Mouse (Mus musculus): Measurements from ENCODE around the gene Exoc3l4. TPM values are rescaled to one million over a fixed set of nuclear protein-coding genes. Genes with fewer than 3 reads are reported as not detected.
A peak's percentile ranks its signal among the peaks of the same experiment; 100 is the strongest.

Gene Exoc3l4
- polyA plus RNA-seq, 1 experiment: 0.25 TPM

DNA sequence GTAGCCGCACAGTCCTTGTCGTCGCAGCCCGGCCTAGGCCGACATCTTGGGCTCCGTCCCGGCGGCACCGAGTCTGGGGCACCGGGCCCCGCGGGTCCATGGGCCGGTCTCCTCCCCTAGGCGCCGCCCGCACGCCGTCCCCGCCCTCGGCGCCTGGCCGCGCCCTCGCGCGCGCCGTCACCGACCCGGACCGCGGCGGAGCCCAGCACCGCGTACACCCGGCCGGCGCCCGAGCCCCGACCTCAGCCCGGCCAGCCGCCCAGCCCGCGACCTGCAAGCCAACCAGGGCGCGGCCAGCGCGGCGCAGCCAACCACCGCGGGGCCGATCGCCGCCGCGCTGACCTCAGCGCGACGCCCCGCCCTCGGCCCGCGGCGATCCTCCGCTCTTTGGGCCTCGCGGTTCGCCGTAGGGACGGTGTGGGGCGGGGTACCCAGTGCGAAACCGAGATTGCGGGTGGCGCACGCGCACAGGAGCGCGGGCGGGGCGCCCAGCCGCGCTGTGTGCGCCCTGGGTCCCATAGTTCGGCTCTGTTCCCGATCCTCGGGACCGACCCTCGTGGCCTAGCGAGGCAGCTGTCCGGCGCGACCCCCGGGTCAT lies 39.3 kb upstream of the Exoc3l4 start, which contains the start of gene Cdc42bpb:
Cdc42bpb (minus strand) TSS at position 343 of the 598 bp plus-strand sequence.
- H3K36me3 ChIP-seq (ENCODE audit: control insufficient read depth): no peaks in the 10 kb centered on the region
- H3K27me3 ChIP-seq (ENCODE audit: control insufficient read depth): peaks cover 68% of the 10 kb centered on the region
- H3K4me1 ChIP-seq (ENCODE audit: control insufficient read depth): peaks cover 17% of the 10 kb centered on the region
- peak within 1 kb of the TSS; percentile 69 for H3K4me3 ChIP-seq (replicated peaks)
- TF ChIP-seq TAL1 (IDR thresholded peaks at IDR 0.05; ENCODE audit: low read length) (no peak), GATA1 (IDR thresholded peaks at IDR 0.05; ENCODE audit: low read length) (no peak)
- no peaks in the 10 kb centered on the region for H3K9me3 ChIP-seq (ENCODE audit: control insufficient read depth, low read length)

DNA sequence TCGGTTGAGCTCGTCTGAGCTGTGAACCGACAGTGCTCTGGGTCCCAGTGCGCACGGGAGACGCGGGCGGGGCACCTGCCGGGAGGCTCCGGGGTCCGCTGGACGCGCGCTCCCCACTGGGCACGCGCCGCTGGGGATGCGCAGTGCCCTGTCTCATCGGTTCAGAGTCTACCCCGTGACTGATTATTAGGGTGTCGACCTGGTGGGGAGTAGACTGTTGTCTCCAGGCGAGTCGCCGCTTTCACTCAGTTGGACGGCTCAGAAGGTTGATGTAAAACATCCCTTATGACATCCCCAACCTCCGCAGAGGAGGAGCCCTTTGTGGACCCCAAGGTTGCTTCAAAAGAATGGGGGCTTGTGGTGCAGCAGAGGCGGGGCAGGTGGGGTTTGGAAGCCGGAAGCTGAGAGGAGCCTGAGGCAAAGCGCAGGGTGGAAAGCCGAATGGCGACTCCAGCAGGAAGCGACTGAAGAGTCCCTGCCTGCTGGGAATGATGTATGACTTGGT lies 38.8 kb upstream of the Exoc3l4 start:
- Histone ChIP-seq H3K36me3 (ENCODE audit: control insufficient read depth) (no peaks in the 10 kb centered on the region), H3K4me3 (replicated peaks) (peak overlapping the region; percentile 69), H3K4me1 (ENCODE audit: control insufficient read depth) (peaks cover 17% of the 10 kb centered on the region), H3K9me3 (ENCODE audit: control insufficient read depth, low read length) (no peaks in the 10 kb centered on the region), H3K27me3 (ENCODE audit: control insufficient read depth) (peaks cover 71% of the 10 kb centered on the region)
- TF ChIP-seq GATA1 (IDR thresholded peaks at IDR 0.05; ENCODE audit: low read length) (no peak), TAL1 (IDR thresholded peaks at IDR 0.05; ENCODE audit: low read length) (no peak)

DNA sequence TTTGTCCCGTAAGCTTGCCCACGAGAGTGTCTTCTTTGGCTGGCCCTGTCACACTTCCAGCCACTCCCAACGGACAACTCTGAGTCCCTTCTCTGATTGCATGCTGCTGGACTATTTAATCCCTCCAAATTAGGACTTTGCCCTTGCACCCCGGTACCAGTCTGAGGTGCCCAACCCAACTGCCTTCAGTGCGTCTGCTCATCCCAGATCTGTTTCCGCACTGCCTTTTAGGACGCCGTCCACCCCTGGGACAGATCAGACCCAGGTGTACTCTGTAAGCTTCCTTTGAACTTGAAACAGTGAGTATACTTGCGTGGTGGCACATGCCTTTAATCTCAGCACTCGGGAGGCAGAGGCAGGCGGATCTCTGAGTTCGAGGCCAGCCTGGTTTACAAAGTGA lies 38.0 kb upstream of the Exoc3l4 start:
- Histone ChIP-seq H3K4me1 (ENCODE audit: control insufficient read depth) (peaks cover 17% of the 10 kb centered on the region), H3K9me3 (ENCODE audit: control insufficient read depth, low read length) (no peaks in the 10 kb centered on the region), H3K36me3 (ENCODE audit: control insufficient read depth) (no peaks in the 10 kb centered on the region), H3K27me3 (ENCODE audit: control insufficient read depth) (peaks cover 71% of the 10 kb centered on the region), H3K4me3 (replicated peaks) (no peak overlapping the region)
- TF ChIP-seq TAL1 (IDR thresholded peaks at IDR 0.05; ENCODE audit: low read length): no peak
- TF ChIP-seq GATA1 (IDR thresholded peaks at IDR 0.05; ENCODE audit: low read length): no peak

DNA sequence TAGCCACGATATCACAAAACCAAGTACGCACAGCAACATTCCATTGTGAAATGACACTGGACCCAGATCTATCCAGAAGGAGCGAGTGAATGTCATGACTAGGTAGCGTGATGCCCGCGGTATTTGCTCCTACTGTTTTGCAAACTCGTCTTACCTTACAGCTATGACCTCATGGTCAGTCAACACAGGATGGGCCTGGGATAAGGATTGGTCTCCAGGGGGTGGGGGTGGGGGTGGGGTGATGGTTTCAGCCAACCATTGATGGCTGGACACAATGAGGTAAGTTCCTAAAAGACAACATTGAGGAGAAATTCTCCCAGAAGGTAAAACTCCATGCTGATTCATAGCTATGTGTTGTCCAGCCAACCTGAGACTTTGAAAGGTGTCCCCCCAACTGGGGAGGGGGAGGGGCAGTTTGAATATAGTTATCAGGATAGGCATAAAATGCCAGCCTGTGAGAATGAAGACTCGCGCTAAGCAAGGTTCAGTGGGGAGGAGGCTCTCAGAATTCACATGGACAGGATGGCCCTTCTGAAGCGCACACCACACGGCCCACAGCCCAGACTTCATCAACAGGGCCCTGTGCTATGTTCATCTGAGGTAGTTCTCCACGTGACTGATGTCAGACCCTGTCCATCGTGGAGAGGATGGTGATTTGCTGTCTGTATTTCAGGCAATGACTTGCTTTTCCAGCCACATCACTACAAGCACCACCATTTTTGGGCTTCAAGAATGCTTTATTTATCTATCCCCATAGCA lies 30.8 kb upstream of the Exoc3l4 start:
- no peaks in the 10 kb centered on the region for H3K36me3 ChIP-seq (ENCODE audit: control insufficient read depth)
- H3K4me3 ChIP-seq (replicated peaks): no peak overlapping the region
- TF ChIP-seq GATA1 (IDR thresholded peaks at IDR 0.05; ENCODE audit: low read length) (no peak), TAL1 (IDR thresholded peaks at IDR 0.05; ENCODE audit: low read length) (no peak)
- H3K27me3 ChIP-seq (ENCODE audit: control insufficient read depth): peaks cover 27% of the 10 kb centered on the region
- no peaks in the 10 kb centered on the region for H3K4me1 ChIP-seq (ENCODE audit: control insufficient read depth)
- no peaks in the 10 kb centered on the region for H3K9me3 ChIP-seq (ENCODE audit: control insufficient read depth, low read length)

DNA sequence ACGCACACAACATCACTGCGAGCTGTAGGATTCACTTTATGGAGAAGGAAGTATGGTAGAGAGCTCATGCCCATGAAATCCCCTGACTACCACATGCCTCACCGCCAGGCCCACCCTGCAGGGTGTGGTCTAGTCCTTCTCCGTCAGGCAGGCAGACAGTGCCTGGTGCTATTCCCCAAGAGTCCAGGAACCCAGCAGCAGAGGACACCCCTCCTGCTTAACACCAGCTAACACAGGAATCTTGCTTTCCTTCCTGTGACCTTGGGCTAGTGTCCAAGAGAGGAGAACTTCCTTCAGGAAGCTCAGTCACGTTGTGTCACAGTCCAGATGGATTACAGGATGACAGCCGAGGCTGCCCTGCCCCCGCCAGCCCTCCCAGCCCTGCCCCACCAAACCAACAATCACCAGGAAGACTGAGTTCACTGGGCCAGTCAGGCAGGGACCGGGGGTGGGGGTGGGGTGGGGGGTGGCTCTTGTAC lies 30.1 kb upstream of the Exoc3l4 start:
- peaks cover 21% of the 10 kb centered on the region for H3K27me3 ChIP-seq (ENCODE audit: control insufficient read depth)
- no peaks in the 10 kb centered on the region for H3K36me3 ChIP-seq (ENCODE audit: control insufficient read depth)
- no peak for TF ChIP-seq TAL1 (IDR thresholded peaks at IDR 0.05; ENCODE audit: low read length)
- no peak for TF ChIP-seq GATA1 (IDR thresholded peaks at IDR 0.05; ENCODE audit: low read length)
- H3K4me1 ChIP-seq (ENCODE audit: control insufficient read depth): no peaks in the 10 kb centered on the region
- no peaks in the 10 kb centered on the region for H3K9me3 ChIP-seq (ENCODE audit: control insufficient read depth, low read length)
- no peak overlapping the region for H3K4me3 ChIP-seq (replicated peaks)

DNA sequence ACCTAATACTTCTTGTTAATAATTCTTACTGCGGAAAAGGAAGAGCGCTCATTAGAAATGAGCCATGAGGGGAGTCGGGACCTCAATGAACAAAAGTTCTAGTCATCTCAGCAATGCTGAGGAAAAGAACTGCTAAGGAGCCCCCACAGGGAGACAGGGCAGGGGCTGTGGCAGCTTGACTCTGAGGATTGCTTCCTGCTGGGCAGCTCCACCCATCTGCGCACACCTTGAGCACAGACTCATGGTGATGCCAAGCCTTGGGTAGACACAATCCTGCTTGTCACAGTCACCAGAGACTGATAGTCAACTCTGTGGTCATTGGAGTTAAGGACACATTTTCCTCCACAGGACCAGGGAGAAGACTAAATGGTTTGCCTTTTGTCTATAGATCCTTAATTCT lies 29.7 kb upstream of the Exoc3l4 start:
- TF ChIP-seq GATA1 (IDR thresholded peaks at IDR 0.05; ENCODE audit: low read length) (no peak), TAL1 (IDR thresholded peaks at IDR 0.05; ENCODE audit: low read length) (no peak)
- H3K27me3 ChIP-seq (ENCODE audit: control insufficient read depth): peaks cover 18% of the 10 kb centered on the region
- no peaks in the 10 kb centered on the region for H3K4me1 ChIP-seq (ENCODE audit: control insufficient read depth)
- H3K9me3 ChIP-seq (ENCODE audit: control insufficient read depth, low read length): no peaks in the 10 kb centered on the region
- no peak overlapping the region for H3K4me3 ChIP-seq (replicated peaks)
- no peaks in the 10 kb centered on the region for H3K36me3 ChIP-seq (ENCODE audit: control insufficient read depth)

DNA sequence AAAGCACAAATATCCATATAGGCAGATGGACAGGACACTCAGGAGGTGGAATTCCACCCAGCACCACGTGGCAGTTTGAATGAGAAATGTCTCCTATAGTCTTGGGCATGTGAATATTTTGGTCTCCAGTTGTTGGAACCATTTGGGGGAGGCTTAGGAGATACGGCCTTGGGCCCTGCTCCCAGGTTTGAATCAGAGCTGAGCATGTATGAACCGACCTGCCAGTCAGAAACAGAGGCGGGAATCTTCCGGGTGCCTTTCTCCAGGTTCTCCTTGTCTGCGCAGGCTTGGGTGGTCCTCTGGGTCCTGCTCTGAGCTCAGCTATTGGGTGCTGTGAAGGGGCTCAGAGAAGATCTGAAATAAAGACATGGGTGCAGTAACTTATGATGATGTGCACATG lies 22.8 kb upstream of the Exoc3l4 start:
- no peaks in the 10 kb centered on the region for H3K4me1 ChIP-seq (ENCODE audit: control insufficient read depth)
- H3K9me3 ChIP-seq (ENCODE audit: control insufficient read depth, low read length): 0 out of 2 replicates have a peak, but pooled peaks cover 2% of the 10 kb centered on the region
- no peaks in the 10 kb centered on the region for H3K36me3 ChIP-seq (ENCODE audit: control insufficient read depth)
- no peak overlapping the region for H3K4me3 ChIP-seq (replicated peaks)
- TF ChIP-seq TAL1 (IDR thresholded peaks at IDR 0.05; ENCODE audit: low read length): no peak
- TF ChIP-seq GATA1 (IDR thresholded peaks at IDR 0.05; ENCODE audit: low read length): no peak
- H3K27me3 ChIP-seq (ENCODE audit: control insufficient read depth): peaks cover 17% of the 10 kb centered on the region

DNA sequence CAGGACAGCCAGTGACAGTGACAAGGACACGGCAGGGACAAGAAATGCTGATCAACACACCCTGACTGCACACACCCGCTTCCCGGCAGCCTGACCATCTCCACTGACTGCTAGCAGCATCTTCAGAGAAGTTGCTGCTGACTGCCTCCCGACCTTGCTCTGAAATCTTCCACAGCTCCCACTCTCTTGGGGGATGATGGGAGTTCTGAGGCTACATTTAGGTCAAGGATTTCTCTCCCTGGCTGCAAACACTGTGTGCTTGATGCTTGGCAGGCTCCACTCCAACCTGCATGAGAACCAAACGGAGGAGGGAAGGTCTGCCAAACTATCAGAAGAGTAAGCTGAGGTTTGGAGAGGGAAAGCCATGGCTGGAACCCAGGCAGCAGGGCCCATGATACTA lies 19.8 kb upstream of the Exoc3l4 start:
- TF ChIP-seq TAL1 (IDR thresholded peaks at IDR 0.05; ENCODE audit: low read length) (no peak), GATA1 (IDR thresholded peaks at IDR 0.05; ENCODE audit: low read length) (no peak)
- Histone ChIP-seq H3K4me1 (ENCODE audit: control insufficient read depth) (no peaks in the 10 kb centered on the region), H3K9me3 (ENCODE audit: control insufficient read depth, low read length) (0 out of 2 replicates have a peak, but pooled peaks cover 2% of the 10 kb centered on the region), H3K36me3 (ENCODE audit: control insufficient read depth) (no peaks in the 10 kb centered on the region), H3K4me3 (replicated peaks) (no peak overlapping the region), H3K27me3 (ENCODE audit: control insufficient read depth) (peaks cover 30% of the 10 kb centered on the region)

DNA sequence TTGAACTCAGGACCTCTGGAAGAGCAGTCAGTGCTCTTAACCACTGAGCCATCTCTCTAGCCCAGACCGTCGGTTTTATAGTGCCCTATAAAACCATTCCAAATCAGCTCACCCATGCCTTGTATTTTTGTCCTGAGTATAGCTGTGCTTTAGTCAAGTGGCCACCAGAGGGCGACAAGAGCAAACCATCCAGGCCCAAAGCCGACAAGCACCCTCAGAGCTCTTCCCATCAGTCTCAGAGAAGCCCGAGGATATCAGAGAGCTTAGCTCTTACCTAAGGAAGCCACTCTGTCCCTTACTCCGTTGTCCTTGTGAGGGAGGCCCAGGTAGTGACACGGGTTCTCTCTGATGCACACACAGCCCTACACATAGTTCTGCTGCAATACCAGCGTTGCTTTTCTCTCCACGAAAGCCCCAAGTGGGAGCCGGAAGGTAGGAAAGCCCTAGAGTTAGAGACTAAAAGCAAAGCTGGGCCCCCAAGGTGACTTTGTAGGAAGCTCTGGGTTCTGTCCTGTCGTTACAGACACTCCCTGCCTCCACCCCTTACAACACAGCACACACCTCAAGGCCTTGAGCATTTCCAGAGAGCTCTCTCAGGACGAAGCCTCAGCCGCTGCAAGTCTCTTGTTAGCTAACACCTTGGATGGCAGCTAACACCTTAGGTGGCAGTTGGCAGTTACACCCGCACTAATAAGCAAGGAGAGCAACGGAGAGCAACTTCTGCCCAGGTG lies 15.2 kb upstream of the Exoc3l4 start:
- H3K9me3 ChIP-seq (ENCODE audit: control insufficient read depth, low read length): no peaks in the 10 kb centered on the region
- no peaks in the 10 kb centered on the region for H3K4me1 ChIP-seq (ENCODE audit: control insufficient read depth)
- peaks cover 38% of the 10 kb centered on the region for H3K27me3 ChIP-seq (ENCODE audit: control insufficient read depth)
- no peak for TF ChIP-seq TAL1 (IDR thresholded peaks at IDR 0.05; ENCODE audit: low read length)
- no peak for TF ChIP-seq GATA1 (IDR thresholded peaks at IDR 0.05; ENCODE audit: low read length)
- H3K36me3 ChIP-seq (ENCODE audit: control insufficient read depth): no peaks in the 10 kb centered on the region
- no peak overlapping the region for H3K4me3 ChIP-seq (replicated peaks)

Data from erythroblast, embryonic 14.5 days (primary cell).